Mouse (Mus musculus): ENCODE measurements around the gene Otoa. TPM values are rescaled to one million over a fixed set of nuclear protein-coding genes. Genes with fewer than 3 reads are reported as not detected.

Gene Otoa
- polyA plus RNA-seq, 1 experiment: 0.51 TPM

DNA sequence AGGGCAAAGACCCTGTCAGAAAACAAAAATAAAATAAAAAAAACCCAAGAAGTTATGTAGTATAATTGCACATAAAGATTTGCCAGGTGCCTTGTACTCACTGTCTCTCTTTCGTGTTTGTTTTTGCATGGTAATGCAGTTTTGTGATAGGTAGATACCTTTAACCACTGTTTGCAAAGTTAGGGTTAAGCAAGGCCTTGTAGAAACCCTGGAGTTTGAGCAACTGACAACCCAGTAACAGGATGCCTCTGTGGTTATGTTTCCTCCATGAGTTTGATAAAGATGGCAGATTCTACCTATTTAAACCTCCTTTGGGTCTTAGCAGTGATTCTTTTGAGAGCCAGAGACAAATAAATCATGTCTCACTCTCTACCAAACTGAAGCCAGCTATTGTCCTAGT lies 37.9 kb upstream of the Otoa start:
- H3K27me3 ChIP-seq (ENCODE audit: control insufficient read depth, insufficient read depth, low read length): no peaks in the 10 kb centered on the region
- no peak for DNase-seq
- H3K4me1 ChIP-seq (ENCODE audit: control insufficient read depth, insufficient read depth, low read length): 0 out of 2 replicates have a peak, but pooled peaks cover 3% of the 10 kb centered on the region
- H3K4me3 ChIP-seq (replicated peaks; ENCODE audit: insufficient read depth, low read depth, low read length): no peak overlapping the region
- TF ChIP-seq POLR2A (IDR thresholded peaks at IDR 0.05; ENCODE audit: borderline replicate concordance, insufficient read depth, low read length) (no peak), CTCF (IDR thresholded peaks at IDR 0.05; ENCODE audit: borderline replicate concordance, insufficient read depth, low read depth, low read length) (no peak)
- WGBS: 87% methylated on average over 1 of the region's 1 CpGs
- H3K27ac ChIP-seq (ENCODE audit: insufficient read depth, low read length): no peak overlapping the region

DNA sequence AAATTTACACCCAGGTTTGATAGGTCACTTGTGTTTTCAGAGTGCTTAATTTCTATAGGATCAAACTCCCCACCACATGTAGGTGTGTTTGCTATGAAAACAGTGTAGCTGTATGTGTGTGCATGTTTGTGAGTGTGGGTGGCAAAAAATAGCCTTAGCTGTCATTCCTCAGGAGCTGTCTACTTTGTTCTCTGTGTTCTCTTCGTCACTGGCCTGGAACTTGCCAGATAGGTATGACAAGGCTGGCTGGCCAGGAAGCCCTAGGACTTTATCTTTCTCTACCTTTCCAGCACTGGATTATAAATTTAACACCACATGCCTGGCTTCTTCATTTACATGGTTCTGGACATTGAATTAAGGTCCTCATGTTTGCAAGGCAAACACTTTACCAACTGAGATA lies 37.2 kb upstream of the Otoa start:
- no peak for TF ChIP-seq CTCF (IDR thresholded peaks at IDR 0.05; ENCODE audit: borderline replicate concordance, insufficient read depth, low read depth, low read length)
- no peak for TF ChIP-seq POLR2A (IDR thresholded peaks at IDR 0.05; ENCODE audit: borderline replicate concordance, insufficient read depth, low read length)
- H3K4me1 ChIP-seq (ENCODE audit: control insufficient read depth, insufficient read depth, low read length): 0 out of 2 replicates have a peak, but pooled peaks cover 3% of the 10 kb centered on the region
- H3K27me3 ChIP-seq (ENCODE audit: control insufficient read depth, insufficient read depth, low read length): no peaks in the 10 kb centered on the region
- 42% methylated on average over 1 of the region's 1 CpGs for WGBS
- no peak for DNase-seq
- no peak overlapping the region for H3K27ac ChIP-seq (ENCODE audit: insufficient read depth, low read length)
- no peak overlapping the region for H3K4me3 ChIP-seq (replicated peaks; ENCODE audit: insufficient read depth, low read depth, low read length)

DNA sequence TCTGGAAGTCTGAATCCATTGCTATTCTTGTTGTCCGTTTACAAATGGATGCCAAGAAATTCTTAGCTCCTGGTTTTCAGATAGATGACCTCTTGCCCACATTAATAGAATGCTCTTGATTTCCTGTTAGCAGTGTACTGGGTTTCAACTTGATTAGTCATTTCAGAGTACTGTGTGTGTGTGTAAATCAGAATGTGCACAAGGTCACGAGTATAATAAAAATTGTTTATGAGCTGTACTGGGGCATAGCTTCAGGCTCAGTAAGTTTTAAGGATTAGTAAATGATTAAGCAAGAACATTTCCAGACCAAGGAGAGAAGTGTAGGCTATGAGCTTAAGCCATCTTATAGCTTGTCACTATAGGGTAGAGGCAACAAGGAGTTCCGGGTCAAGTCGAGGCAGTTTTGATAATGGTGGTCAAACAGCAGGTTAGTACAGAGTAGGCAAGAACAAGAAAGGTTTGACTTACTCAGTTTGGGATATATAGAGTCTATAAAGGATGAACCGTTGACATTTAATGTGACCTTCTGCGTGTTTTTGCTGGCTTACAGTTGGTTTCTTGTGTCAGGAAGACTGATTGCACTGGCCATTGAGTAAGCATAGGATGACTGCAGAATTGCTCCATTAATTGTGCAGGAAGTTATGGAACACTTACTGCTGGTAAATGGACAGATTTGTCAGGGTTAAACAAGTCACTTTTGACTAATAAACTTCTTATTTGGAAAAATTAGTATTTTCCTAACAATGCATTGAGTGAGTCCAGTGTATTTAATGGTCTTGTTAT lies 35.6 kb upstream of the Otoa start:
- WGBS: 93% methylated on average over 6 of the region's 6 CpGs
- TF ChIP-seq POLR2A (IDR thresholded peaks at IDR 0.05; ENCODE audit: borderline replicate concordance, insufficient read depth, low read length): no peak
- no peak for TF ChIP-seq CTCF (IDR thresholded peaks at IDR 0.05; ENCODE audit: borderline replicate concordance, insufficient read depth, low read depth, low read length)
- Histone ChIP-seq H3K4me3 (replicated peaks; ENCODE audit: insufficient read depth, low read depth, low read length) (no peak overlapping the region), H3K4me1 (ENCODE audit: control insufficient read depth, insufficient read depth, low read length) (no peaks in the 10 kb centered on the region), H3K27me3 (ENCODE audit: control insufficient read depth, insufficient read depth, low read length) (no peaks in the 10 kb centered on the region), H3K27ac (ENCODE audit: insufficient read depth, low read length) (no peak overlapping the region)
- no peak for DNase-seq

DNA sequence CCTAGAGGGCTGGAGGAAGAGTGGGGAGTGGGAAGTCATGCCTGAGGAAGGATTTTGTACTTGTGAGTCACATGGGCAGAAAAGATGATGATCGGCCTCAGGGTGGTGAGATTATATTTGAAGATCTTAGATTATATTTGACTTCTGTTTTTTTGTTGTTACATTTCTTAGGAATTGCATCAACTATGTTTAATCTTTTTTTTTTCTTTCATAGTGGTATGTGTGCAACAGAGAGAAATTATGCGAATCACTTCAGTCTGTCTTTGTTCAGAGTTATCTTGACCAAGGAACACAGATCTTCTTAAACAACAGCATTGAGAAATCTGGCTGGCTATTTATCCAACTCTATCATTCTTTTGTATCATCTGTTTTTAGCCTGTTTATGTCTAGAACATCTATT lies 33.8 kb upstream of the Otoa start:
- Histone ChIP-seq H3K27ac (ENCODE audit: insufficient read depth, low read length) (no peak overlapping the region), H3K4me1 (ENCODE audit: control insufficient read depth, insufficient read depth, low read length) (no peaks in the 10 kb centered on the region), H3K4me3 (replicated peaks; ENCODE audit: insufficient read depth, low read depth, low read length) (no peak overlapping the region), H3K27me3 (ENCODE audit: control insufficient read depth, insufficient read depth, low read length) (no peaks in the 10 kb centered on the region)
- WGBS: 97% methylated on average over 2 of the region's 2 CpGs
- TF ChIP-seq POLR2A (IDR thresholded peaks at IDR 0.05; ENCODE audit: borderline replicate concordance, insufficient read depth, low read length) (no peak), CTCF (IDR thresholded peaks at IDR 0.05; ENCODE audit: borderline replicate concordance, insufficient read depth, low read depth, low read length) (no peak)
- no peak for DNase-seq

DNA sequence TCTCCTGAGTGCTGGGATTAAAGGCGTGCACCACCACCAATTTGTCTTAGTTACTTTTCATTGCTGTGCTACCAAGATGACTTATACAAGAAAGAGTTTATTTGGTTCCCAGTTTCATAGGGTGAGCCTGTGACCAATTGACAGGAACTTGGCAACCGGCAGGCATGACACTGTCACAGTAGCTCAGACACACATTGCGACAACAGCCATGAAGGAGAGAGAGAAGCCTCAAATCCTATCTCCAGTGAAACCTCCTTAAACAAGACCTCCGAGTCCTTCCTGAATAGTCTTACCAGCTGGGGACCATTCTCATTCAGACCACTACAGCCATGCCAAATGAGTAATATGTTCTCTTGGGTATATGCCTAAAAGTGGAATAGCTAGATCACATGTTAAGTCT lies 28.4 kb upstream of the Otoa start:
- H3K27me3 ChIP-seq (ENCODE audit: control insufficient read depth, insufficient read depth, low read length): no peaks in the 10 kb centered on the region
- no peak overlapping the region for H3K27ac ChIP-seq (ENCODE audit: insufficient read depth, low read length)
- H3K4me1 ChIP-seq (ENCODE audit: control insufficient read depth, insufficient read depth, low read length): no peaks in the 10 kb centered on the region
- WGBS: 59% methylated on average over 4 of the region's 4 CpGs
- TF ChIP-seq CTCF (IDR thresholded peaks at IDR 0.05; ENCODE audit: borderline replicate concordance, insufficient read depth, low read depth, low read length) (no peak), POLR2A (IDR thresholded peaks at IDR 0.05; ENCODE audit: borderline replicate concordance, insufficient read depth, low read length) (no peak)
- no peak overlapping the region for H3K4me3 ChIP-seq (replicated peaks; ENCODE audit: insufficient read depth, low read depth, low read length)
- DNase-seq: no peak

DNA sequence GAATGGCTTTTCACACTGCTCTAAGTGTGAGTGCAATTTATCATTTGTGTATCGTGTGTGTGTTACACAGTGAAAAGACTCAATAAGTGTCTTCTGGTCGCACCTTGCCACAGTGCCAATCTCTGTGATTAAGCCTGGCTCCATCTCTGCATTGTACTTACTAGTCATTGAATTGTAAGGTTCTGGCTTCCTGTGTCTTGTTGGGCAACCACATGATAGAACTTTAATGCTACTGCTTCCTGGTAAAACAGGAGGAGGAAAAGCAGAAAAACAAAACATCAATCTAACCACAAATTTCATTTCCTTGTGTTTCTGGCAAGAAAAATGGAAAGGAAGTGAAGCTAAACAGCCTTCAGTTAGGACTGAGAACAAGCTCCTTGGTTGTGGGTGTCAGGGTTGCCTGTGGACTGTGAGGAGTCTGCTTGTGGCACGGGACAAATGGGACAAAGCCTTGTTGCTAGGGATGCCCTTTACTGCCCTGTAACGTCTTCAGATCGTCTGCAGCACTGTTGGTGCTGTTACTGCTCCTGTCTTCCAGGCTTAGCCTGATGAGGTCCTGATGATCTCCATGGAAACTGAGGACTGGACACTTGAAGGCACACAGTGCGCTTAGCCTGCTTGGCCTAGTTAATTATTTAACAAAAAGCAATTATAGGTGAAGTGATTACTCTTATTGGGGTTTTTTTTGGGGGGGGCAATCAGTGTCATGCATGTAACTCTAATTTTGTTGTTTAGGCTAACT lies 21.8 kb upstream of the Otoa start:
- 60% methylated on average over 6 of the region's 6 CpGs for WGBS
- H3K27ac ChIP-seq (ENCODE audit: insufficient read depth, low read length): no peak overlapping the region
- no peak for TF ChIP-seq POLR2A (IDR thresholded peaks at IDR 0.05; ENCODE audit: borderline replicate concordance, insufficient read depth, low read length)
- no peak for TF ChIP-seq CTCF (IDR thresholded peaks at IDR 0.05; ENCODE audit: borderline replicate concordance, insufficient read depth, low read depth, low read length)

DNA sequence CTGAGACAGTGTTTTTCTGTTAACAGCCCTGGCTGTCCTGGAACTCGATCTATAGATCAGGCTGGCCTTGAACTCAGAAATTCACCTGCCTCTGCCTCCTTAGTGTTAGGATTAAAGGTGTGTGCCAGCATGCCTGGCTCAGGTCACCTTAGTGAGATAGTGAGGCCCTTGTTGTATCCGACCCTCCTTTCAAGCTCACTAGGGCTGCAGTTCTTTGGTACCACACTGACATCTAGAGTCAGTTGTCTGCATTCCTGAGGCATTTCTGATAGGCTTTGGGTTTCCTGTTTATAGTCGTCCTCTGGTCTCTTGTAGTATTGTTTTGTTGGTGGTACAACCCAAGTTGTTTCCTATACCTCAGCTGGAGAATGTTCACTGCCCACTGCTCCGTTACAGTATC lies 17.1 kb upstream of the Otoa start:
- 48% methylated on average over 4 of the region's 4 CpGs for WGBS
- no peak for DNase-seq
- TF ChIP-seq CTCF (IDR thresholded peaks at IDR 0.05; ENCODE audit: borderline replicate concordance, insufficient read depth, low read depth, low read length) (peak; percentile 25; the same call in 1 of the 2 replicates), POLR2A (IDR thresholded peaks at IDR 0.05; ENCODE audit: borderline replicate concordance, insufficient read depth, low read length) (no peak)
- H3K4me1 ChIP-seq (ENCODE audit: control insufficient read depth, insufficient read depth, low read length): no peaks in the 10 kb centered on the region
- no peaks in the 10 kb centered on the region for H3K27me3 ChIP-seq (ENCODE audit: control insufficient read depth, insufficient read depth, low read length)
- no peak overlapping the region for H3K4me3 ChIP-seq (replicated peaks; ENCODE audit: insufficient read depth, low read depth, low read length)
- H3K27ac ChIP-seq (ENCODE audit: insufficient read depth, low read length): no peak overlapping the region

More for the DNA sequence above, 21.8 kb upstream of the Otoa start:
- Histone ChIP-seq H3K4me1 (ENCODE audit: control insufficient read depth, insufficient read depth, low read length) (no peaks in the 10 kb centered on the region), H3K4me3 (replicated peaks; ENCODE audit: insufficient read depth, low read depth, low read length) (no peak overlapping the region), H3K27me3 (ENCODE audit: control insufficient read depth, insufficient read depth, low read length) (no peaks in the 10 kb centered on the region)
- no peak for DNase-seq

Measured in cerebellum, adult 2 months (tissue).